Mouse (Mus musculus): ENCODE results near the gene Gm20388. TPM values are rescaled to one million over a fixed set of nuclear protein-coding genes. Genes with fewer than 3 reads are reported as not detected.

Gm20388 gene
- polyA plus RNA-seq, 1 experiment from 2014 or later = 1.7 TPM

DNA sequence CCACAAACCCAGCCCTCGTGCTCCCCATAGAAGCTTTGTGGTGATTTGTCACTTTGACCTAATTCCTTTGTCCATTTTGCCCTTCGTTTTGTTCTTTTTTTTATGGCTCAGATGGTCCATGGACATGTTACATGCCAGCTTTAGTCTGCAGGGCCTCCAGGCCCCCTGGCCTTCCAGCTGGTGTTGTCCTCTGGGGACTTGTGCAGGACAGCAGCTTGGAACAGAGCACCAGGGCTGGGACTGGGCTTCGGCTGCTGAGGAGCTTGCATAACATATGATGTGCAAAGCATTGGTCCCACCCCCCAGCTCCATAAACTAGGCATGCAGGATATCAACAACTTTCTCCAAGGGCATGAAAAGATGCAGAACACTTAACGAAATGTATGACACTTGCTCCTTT lies 3979.2 kb downstream of the Gm20388 start:
- Histone ChIP-seq H3K4me3 (no peak overlapping the region), H3K9me3 (no peaks in the 10 kb centered on the region), H3K27me3 (ENCODE audit: insufficient read depth, poor library complexity, severe bottlenecking) (peaks cover 70% of the 10 kb centered on the region), H3K27ac (no peak overlapping the region), H3K36me3 (no peaks in the 10 kb centered on the region), H3K4me1 (replicated peaks) (peaks cover 25% of the 10 kb centered on the region)
- WGBS = 68% methylated on average over 4 of the region's 4 CpGs
- DNase-seq (ENCODE audit: low spot score) = peak; percentile 5

- WGBS = 1% methylated on average over 11 of the region's 11 CpGs
- DNase-seq (ENCODE audit: low spot score) = peak; percentile 71
- Histone ChIP-seq H3K9me3 (no peaks in the 10 kb centered on the region), H3K27ac (no peak overlapping the region), H3K36me3 (no peaks in the 10 kb centered on the region), H3K27me3 (ENCODE audit: insufficient read depth, poor library complexity, severe bottlenecking) (peaks cover 72% of the 10 kb centered on the region), H3K4me1 (replicated peaks) (peaks cover 20% of the 10 kb centered on the region), H3K4me3 (peak overlapping the region; percentile 50)
Observed at GRCm38 (mm10) chr8:123891271-123891670, 3980.6 kb downstream of the Gm20388 start.

DNA sequence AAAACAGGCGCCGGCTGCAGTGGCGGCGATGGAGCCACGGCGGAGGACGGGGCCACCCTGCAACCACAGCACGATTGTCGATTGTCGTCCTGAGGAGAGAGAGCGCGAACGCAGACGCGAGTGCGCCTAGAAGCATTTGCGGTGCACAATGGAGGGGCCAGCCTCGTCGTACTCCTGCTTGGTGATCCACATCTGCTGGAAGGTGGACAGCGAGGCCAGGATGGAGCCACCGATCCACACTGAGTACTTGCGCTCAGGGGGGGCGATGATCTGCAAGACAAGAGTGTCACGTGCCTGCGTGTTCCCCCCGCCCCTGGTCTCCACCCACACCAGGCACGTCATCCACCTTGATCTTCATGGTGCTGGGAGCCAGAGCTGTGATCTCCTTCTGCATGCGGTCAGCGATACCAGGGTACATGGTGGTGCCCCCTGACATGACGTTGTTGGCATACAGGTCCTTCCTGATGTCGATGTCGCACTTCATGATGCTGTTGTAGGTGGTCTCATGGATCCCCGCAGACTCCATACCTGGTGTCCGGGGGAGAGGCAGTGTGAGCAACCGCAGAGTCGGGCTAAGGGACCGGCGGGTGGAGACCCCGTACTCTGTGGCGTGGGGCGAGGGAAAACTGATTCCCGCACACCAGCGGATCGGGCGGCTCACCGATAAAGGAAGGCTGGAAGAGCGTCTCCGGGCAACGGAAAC lies 3981.4 kb downstream of the Gm20388 start:
- DNase-seq (ENCODE audit: low spot score) = peak; percentile 23
- H3K27ac ChIP-seq = 0 out of 2 replicates have a peak overlapping the region, but pooled peaks have one; percentile 8
- no peaks in the 10 kb centered on the region for H3K9me3 ChIP-seq
- WGBS = 1% methylated on average over 49 of the region's 49 CpGs
- peaks cover 20% of the 10 kb centered on the region for H3K4me1 ChIP-seq (replicated peaks)
- H3K4me3 ChIP-seq = peak overlapping the region; percentile 50
- peaks cover 75% of the 10 kb centered on the region for H3K27me3 ChIP-seq (ENCODE audit: insufficient read depth, poor library complexity, severe bottlenecking)
- H3K36me3 ChIP-seq = no peaks in the 10 kb centered on the region

- no peaks in the 10 kb centered on the region for H3K9me3 ChIP-seq
- WGBS = 11% methylated on average over 30 of the region's 30 CpGs
- no peak overlapping the region for H3K27ac ChIP-seq
- H3K4me1 ChIP-seq (replicated peaks) = peaks cover 20% of the 10 kb centered on the region
- DNase-seq (ENCODE audit: low spot score) = peak; percentile 18
- H3K27me3 ChIP-seq (ENCODE audit: insufficient read depth, poor library complexity, severe bottlenecking) = peaks cover 74% of the 10 kb centered on the region
- H3K36me3 ChIP-seq = no peaks in the 10 kb centered on the region
- H3K4me3 ChIP-seq = peak overlapping the region; percentile 50
Observed at GRCm38 (mm10) chr8:123892586-123893155, 3982.0 kb downstream of the Gm20388 start.

DNA sequence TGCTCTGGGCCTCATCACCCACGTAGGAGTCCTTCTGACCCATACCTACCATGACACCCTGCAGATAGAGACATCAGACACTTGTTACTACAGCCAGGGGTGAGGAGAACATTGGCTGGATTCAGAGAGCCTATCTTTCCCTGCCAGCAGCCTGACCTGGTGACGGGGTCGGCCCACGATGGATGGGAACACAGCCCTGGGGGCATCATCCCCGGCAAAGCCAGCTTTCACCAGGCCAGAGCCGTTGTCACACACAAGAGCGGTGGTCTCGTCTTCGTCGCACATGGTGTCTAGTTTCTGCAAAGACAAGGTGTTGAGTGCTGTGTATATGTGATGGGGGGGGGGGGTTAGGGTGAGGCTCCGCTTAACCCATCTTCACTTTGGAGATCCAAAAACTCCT lies 3982.8 kb downstream of the Gm20388 start:
- WGBS = 82% methylated on average over 11 of the region's 11 CpGs
- peaks cover under 1% of the 10 kb centered on the region for H3K36me3 ChIP-seq

GRCm38 (mm10) chr8:123894502-123895097 lies 3984.0 kb downstream of the Gm20388 start, which contains the start of gene Acta1:
Gene Acta1 (minus strand): TSS chr8:123894751.
- WGBS = 22% methylated on average over 15 of the region's 15 CpGs
- peaks cover 13% of the 10 kb centered on the region for H3K36me3 ChIP-seq
- H3K9me3 ChIP-seq = no peaks in the 10 kb centered on the region
- H3K4me1 ChIP-seq (replicated peaks) = peaks cover 20% of the 10 kb centered on the region
- no peak within 1 kb of the TSS for H3K4me3 ChIP-seq
- H3K27me3 ChIP-seq (ENCODE audit: insufficient read depth, poor library complexity, severe bottlenecking) = peaks cover 74% of the 10 kb centered on the region
- no peak within 1 kb of the TSS for H3K27ac ChIP-seq
- no peak for DNase-seq (ENCODE audit: low spot score)

More for the DNA sequence above, 3982.8 kb downstream of the Gm20388 start:
- Histone ChIP-seq H3K4me3 (no peak overlapping the region), H3K9me3 (no peaks in the 10 kb centered on the region), H3K4me1 (replicated peaks) (peaks cover 20% of the 10 kb centered on the region), H3K27ac (no peak overlapping the region), H3K27me3 (ENCODE audit: insufficient read depth, poor library complexity, severe bottlenecking) (peaks cover 74% of the 10 kb centered on the region)
- no peak for DNase-seq (ENCODE audit: low spot score)

DNA sequence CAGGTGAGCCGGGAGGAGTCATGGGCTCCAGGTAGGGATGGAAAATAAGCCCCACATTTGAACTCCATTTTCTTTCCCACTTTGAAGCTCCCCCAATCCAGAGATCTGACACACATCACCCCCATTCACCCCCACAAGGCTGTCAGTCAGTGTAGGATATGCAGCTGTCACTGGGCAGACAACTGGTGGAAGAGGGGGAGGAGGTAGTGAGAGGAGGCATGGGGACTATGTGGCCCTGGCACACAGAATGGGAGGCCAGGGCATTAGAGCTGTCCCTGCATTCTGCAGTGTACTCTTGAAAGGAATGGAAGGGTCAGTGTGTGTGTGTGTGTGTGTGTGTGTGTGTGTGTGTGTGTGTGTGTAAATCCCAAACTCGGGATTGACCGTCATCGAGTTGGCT lies 3984.6 kb downstream of the Gm20388 start:
- Histone ChIP-seq H3K4me1 (replicated peaks) (peaks cover 20% of the 10 kb centered on the region), H3K27ac (no peak overlapping the region), H3K4me3 (no peak overlapping the region), H3K9me3 (no peaks in the 10 kb centered on the region), H3K36me3 (peaks cover 19% of the 10 kb centered on the region), H3K27me3 (ENCODE audit: insufficient read depth, poor library complexity, severe bottlenecking) (peaks cover 67% of the 10 kb centered on the region)
- no peak for DNase-seq (ENCODE audit: low spot score)
- WGBS = 86% methylated on average over 4 of the region's 4 CpGs

GRCm38 (mm10) chr8:123895680-123896365 lies 3985.2 kb downstream of the Gm20388 start:
- no peak overlapping the region for H3K27ac ChIP-seq

DNA sequence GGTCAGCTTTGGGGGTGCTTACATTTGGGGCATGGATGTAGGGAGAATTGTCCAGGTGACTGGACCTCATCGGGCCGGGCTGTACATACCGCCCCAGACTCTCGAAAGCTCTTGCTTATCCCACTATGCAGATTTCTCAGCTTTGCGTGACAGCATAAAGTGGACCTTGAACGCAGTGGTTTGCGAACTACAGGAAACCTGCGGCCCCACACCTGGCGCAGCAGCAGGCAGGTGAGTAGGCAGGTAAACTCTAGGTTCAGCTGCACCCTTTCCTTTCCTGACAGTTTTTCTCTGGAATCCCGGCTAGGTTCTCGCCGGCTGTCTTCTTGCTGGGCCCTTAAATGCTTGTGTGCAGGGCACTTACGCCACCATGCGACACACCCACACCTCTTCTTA lies 3985.7 kb downstream of the Gm20388 start:
- DNase-seq (ENCODE audit: low spot score) = no peak
- Histone ChIP-seq H3K36me3 (peaks cover 30% of the 10 kb centered on the region), H3K27me3 (ENCODE audit: insufficient read depth, poor library complexity, severe bottlenecking) (peaks cover 56% of the 10 kb centered on the region), H3K4me3 (no peak overlapping the region), H3K4me1 (replicated peaks) (peaks cover 16% of the 10 kb centered on the region), H3K9me3 (no peaks in the 10 kb centered on the region), H3K27ac (no peak overlapping the region)
- 69% methylated on average over 14 of the region's 14 CpGs for WGBS

More at GRCm38 (mm10) chr8:123895680-123896365, 3985.2 kb downstream of the Gm20388 start:
- H3K4me1 ChIP-seq (replicated peaks) = peaks cover 20% of the 10 kb centered on the region
- WGBS = 70% methylated on average over 9 of the region's 9 CpGs
- H3K27me3 ChIP-seq (ENCODE audit: insufficient read depth, poor library complexity, severe bottlenecking) = peaks cover 61% of the 10 kb centered on the region
- no peak for DNase-seq (ENCODE audit: low spot score)
- no peak overlapping the region for H3K4me3 ChIP-seq
- H3K9me3 ChIP-seq = no peaks in the 10 kb centered on the region
- peaks cover 25% of the 10 kb centered on the region for H3K36me3 ChIP-seq

- Histone ChIP-seq H3K4me3 (no peak overlapping the region), H3K27ac (no peak overlapping the region), H3K36me3 (peaks cover 34% of the 10 kb centered on the region), H3K27me3 (ENCODE audit: insufficient read depth, poor library complexity, severe bottlenecking) (peaks cover 52% of the 10 kb centered on the region), H3K9me3 (no peaks in the 10 kb centered on the region), H3K4me1 (replicated peaks) (peaks cover 12% of the 10 kb centered on the region)
- WGBS = 57% methylated on average over 10 of the region's 10 CpGs
- no peak for DNase-seq (ENCODE audit: low spot score)
Observed at GRCm38 (mm10) chr8:123896774-123897173, 3986.1 kb downstream of the Gm20388 start.

DNA sequence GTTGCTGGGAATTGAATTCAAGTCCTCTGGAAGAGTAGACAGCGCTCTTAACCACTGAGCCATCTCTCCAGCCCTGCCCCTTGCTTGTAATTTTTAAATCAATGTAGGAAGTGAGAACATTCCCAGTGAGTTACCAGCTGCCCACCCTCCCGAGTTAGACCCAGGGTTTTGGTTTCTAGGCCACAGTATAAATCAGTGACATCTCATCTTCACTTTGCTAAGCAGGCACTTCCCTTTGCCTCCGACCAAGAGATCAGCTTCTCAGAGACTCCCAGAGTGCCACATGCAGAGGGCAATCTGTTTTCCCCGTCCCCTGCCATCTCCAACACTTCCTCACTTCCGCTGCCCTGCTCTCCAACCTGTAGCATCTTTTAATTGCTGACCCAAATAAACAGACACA lies 3987.9 kb downstream of the Gm20388 start:
- H3K36me3 ChIP-seq = peaks cover 52% of the 10 kb centered on the region
- H3K9me3 ChIP-seq = no peaks in the 10 kb centered on the region
- DNase-seq (ENCODE audit: low spot score) = no peak
- H3K4me1 ChIP-seq (replicated peaks) = no peaks in the 10 kb centered on the region
- no peak overlapping the region for H3K4me3 ChIP-seq
- no peak overlapping the region for H3K27ac ChIP-seq
- WGBS = 89% methylated on average over 5 of the region's 5 CpGs
- H3K27me3 ChIP-seq (ENCODE audit: insufficient read depth, poor library complexity, severe bottlenecking) = peaks cover 34% of the 10 kb centered on the region

DNA sequence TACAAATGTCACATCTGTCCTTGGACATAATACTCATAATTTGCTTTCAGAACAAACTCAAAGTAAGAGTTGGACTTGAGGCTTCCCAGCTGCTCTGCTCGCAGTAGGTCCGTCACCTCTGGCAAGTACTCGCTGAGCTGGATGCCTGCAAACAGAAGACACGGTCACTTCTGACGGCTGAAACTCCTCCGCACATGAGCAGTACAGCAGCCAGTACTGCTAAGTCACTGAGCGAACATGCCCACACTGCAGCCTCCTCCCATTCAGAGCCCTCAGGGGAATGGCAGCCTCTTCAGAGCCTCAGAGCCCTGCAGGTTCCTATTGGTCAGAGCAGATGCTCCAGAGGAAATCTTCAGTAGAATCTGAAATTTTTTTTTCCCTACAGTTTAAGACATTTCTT lies 3988.7 kb downstream of the Gm20388 start:
- Histone ChIP-seq H3K4me1 (replicated peaks) (no peaks in the 10 kb centered on the region), H3K36me3 (peaks cover 60% of the 10 kb centered on the region), H3K27me3 (ENCODE audit: insufficient read depth, poor library complexity, severe bottlenecking) (peaks cover 26% of the 10 kb centered on the region), H3K27ac (no peak overlapping the region), H3K9me3 (no peaks in the 10 kb centered on the region), H3K4me3 (no peak overlapping the region)
- no peak for DNase-seq (ENCODE audit: low spot score)
- 91% methylated on average over 7 of the region's 7 CpGs for WGBS

Data from hindbrain, embryonic 10.5 days (tissue).